Comparison of ENCODE assay signal across 8 mouse cellular contexts in the genomic region with DNA sequence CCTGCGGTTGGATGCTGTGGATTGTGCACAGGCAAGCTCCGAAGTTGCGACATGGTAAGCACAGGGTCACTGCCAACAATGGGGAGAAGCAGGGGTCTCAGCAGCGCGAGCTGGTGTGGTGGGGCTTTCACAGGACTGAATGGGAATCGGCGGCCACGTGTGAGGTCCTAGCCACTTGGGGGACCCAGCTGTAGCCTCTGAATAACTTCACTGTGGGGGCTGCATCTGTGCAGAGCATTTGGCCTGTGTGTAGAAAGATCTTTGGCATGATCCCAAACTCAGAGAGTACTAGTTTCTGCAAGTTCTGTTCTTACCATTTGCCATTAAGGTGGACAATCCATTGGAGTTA. TPM values are rescaled to one million over a fixed set of nuclear protein-coding genes. Genes with fewer than 3 reads are reported as not detected.
DNase-seq lines count a peak whose midpoint lies in the region; ATAC-seq and TF ChIP-seq lines count a peak whose summit lies in the region.
"Not testable (repeated sequence)": the region's sequence is repeated elsewhere in the genome, so short reads cannot be mapped to it uniquely, and the experiment has no call there.

No protein-coding gene starts in this region.

- DNase-seq in MEL (ENCODE audit: low read depth, low spot score); heart, adult 2 months; limb, embryonic 10.5 days (ENCODE audit: low spot score); lung, adult 2 months: not testable (repeated sequence)
- DNase-seq in midbrain, postnatal 0 days (ENCODE audit: low spot score): peak; percentile 3

- peak; percentile 79; the same call in 1 of the 2 replicates for ATAC-seq in hindbrain, embryonic 15.5 days (ENCODE audit: low FRiP score, low read depth)
- peak; percentile 77 for ATAC-seq in midbrain, postnatal 0 days (ENCODE audit: low FRiP score)

- peaks cover 10 to 11% of the 10 kb centered on the region in 2 experiments for H3K36me3 ChIP-seq in MEL (ENCODE audit: control insufficient read depth in 1 of 2, insufficient read depth in 2 of 2, low read length in 2 of 2)
- not testable (repeated sequence) for H3K36me3 ChIP-seq in heart, adult 2 months (ENCODE audit: control insufficient read depth, insufficient read depth, low read length); hindbrain, embryonic 15.5 days; midbrain, postnatal 0 days (ENCODE audit: insufficient read depth, low read length); testis, adult 2 months (ENCODE audit: control insufficient read depth, insufficient read depth, low read length)
- peaks cover 24% of the 10 kb centered on the region for H3K36me3 ChIP-seq in limb, embryonic 10.5 days

- H3K27me3 ChIP-seq in MEL (ENCODE audit: control insufficient read depth in 1 of 2, insufficient read depth in 2 of 2, low read length in 2 of 2); heart, adult 2 months (ENCODE audit: control insufficient read depth, insufficient read depth, low read length); hindbrain, embryonic 15.5 days; limb, embryonic 10.5 days (ENCODE audit: low read depth, poor library complexity, severe bottlenecking); midbrain, postnatal 0 days (ENCODE audit: insufficient read depth, low read length); testis, adult 2 months (ENCODE audit: control insufficient read depth, insufficient read depth, low read length): not testable (repeated sequence)

- peak overlapping the region; percentile 67 to 85 for H3K4me3 ChIP-seq in MEL (ENCODE audit: control insufficient read depth in 1 of 2, insufficient read depth in 1 of 2, low read depth in 2 of 2, low read length in 2 of 2)
- H3K4me3 ChIP-seq in embryonic fibroblast, embryonic 13.5 days (ENCODE audit: insufficient read depth, low read length): peak overlapping the region; percentile 86
- peak overlapping the region; percentile 57 for H3K4me3 ChIP-seq in heart, adult 2 months
- H3K4me3 ChIP-seq in hindbrain, embryonic 15.5 days: peak overlapping the region; percentile 53
- H3K4me3 ChIP-seq in limb, embryonic 10.5 days: peak overlapping the region; percentile 61
- H3K4me3 ChIP-seq in lung, adult 2 months (replicated peaks; ENCODE audit: extremely low read depth, low read depth, low read length): peak overlapping the region; percentile 78
- peak overlapping the region; percentile 55 for H3K4me3 ChIP-seq in midbrain, postnatal 0 days (ENCODE audit: low read depth, low read length)
- peak overlapping the region; percentile 86 for H3K4me3 ChIP-seq in testis, adult 2 months (ENCODE audit: control insufficient read depth, low read depth, low read length)

- not testable (repeated sequence) for TF ChIP-seq CTCF in MEL (IDR thresholded peaks at IDR 0.05 in 2 of 3, conservative IDR thresholded peaks at IDR 0.05 in 1 of 3; ENCODE audit: control insufficient read depth in 1 of 3, insufficient read depth in 1 of 3, low read depth in 2 of 3, low read length in 3 of 3, poor library complexity in 1 of 3, severe bottlenecking in 1 of 3); embryonic fibroblast, embryonic 13.5 days (IDR thresholded peaks at IDR 0.05; ENCODE audit: borderline replicate concordance, insufficient read depth, low read length); heart, adult 2 months (IDR thresholded peaks at IDR 0.05); lung, adult 2 months (IDR thresholded peaks at IDR 0.05; ENCODE audit: insufficient read depth, low read length); midbrain, postnatal 0 days (IDR thresholded peaks at IDR 0.05); testis, adult 2 months (IDR thresholded peaks at IDR 0.05; ENCODE audit: control insufficient read depth, insufficient read depth, insufficient replicate concordance, low read depth, low read length)

- intact Hi-C loops in heart, adult 2 months (cut with DNase I): loop anchor here (1.0 to 5.0 kb wide), 2 partner anchors 35 to 145 kb away; partner anchors contain the start of genes C2cd2, Prdm15 and Zbtb21

- peak overlapping the region; percentile 76 for H3K4me2 ChIP-seq in hindbrain, embryonic 15.5 days
- H3K4me2 ChIP-seq in midbrain, postnatal 0 days (ENCODE audit: low read depth, low read length, poor library complexity, severe bottlenecking): peak overlapping the region; percentile 70

- peaks cover 33% of the 10 kb centered on the region for H3K79me2 ChIP-seq in MEL (ENCODE audit: control insufficient read depth, insufficient read depth, low read length, poor library complexity)
- H3K79me2 ChIP-seq in heart, adult 2 months (replicated peaks; ENCODE audit: control insufficient read depth, insufficient read depth, low read length): not testable (repeated sequence)

- TF ChIP-seq EP300 in MEL (IDR thresholded peaks at IDR 0.05; ENCODE audit: low read depth in 1 of 2, low read length in 2 of 2); heart, adult 2 months (IDR thresholded peaks at IDR 0.05; ENCODE audit: insufficient read depth, low read depth, low read length): not testable (repeated sequence)

- H3K9me3 ChIP-seq in MEL (replicated peaks; ENCODE audit: insufficient read depth, low read length); hindbrain, embryonic 15.5 days; limb, embryonic 10.5 days (replicated peaks); midbrain, postnatal 0 days (ENCODE audit: low read length): not testable (repeated sequence)

- WGBS in heart, adult 2 months: 0% methylated on average over 8 of the region's 8 CpGs
- WGBS in hindbrain, embryonic 15.5 days: under 1% methylated on average over 8 of the region's 8 CpGs
- 0% methylated on average over 8 of the region's 8 CpGs for WGBS in limb, embryonic 10.5 days
- under 1% methylated on average over 8 of the region's 8 CpGs for WGBS in lung, adult 2 months
- 0% methylated on average over 8 of the region's 8 CpGs for WGBS in midbrain, postnatal 0 days

- peak overlapping the region; percentile 56 for H3K27ac ChIP-seq in MEL (ENCODE audit: control insufficient read depth, low read depth, low read length)
- not testable (repeated sequence) for H3K27ac ChIP-seq in embryonic fibroblast, embryonic 13.5 days (ENCODE audit: insufficient read depth, low read length); hindbrain, embryonic 15.5 days (replicated peaks); midbrain, postnatal 0 days (ENCODE audit: low read depth, low read length)
- H3K27ac ChIP-seq in heart, adult 2 months: peak overlapping the region; percentile 94
- H3K27ac ChIP-seq in limb, embryonic 10.5 days: peak overlapping the region; percentile 79
- H3K27ac ChIP-seq in testis, adult 2 months (ENCODE audit: control insufficient read depth, insufficient read depth, low read depth, low read length): 0 out of 2 replicates have a peak overlapping the region, but pooled peaks have one; percentile 36

- H3K9ac ChIP-seq in MEL (ENCODE audit: control insufficient read depth, low read depth, low read length, poor library complexity, severe bottlenecking): peak overlapping the region; percentile 78
- H3K9ac ChIP-seq in heart, adult 2 months (ENCODE audit: low read depth, low read length): peak overlapping the region; percentile 41
- H3K9ac ChIP-seq in hindbrain, embryonic 15.5 days: peak overlapping the region; percentile 49
- peak overlapping the region; percentile 50; the same call in 1 of the 2 replicates for H3K9ac ChIP-seq in midbrain, postnatal 0 days (replicated peaks; ENCODE audit: low read length, poor library complexity, severe bottlenecking)

- H3K4me1 ChIP-seq in MEL (ENCODE audit: control insufficient read depth in 1 of 2, insufficient read depth in 2 of 2, low read length in 2 of 2); embryonic fibroblast, embryonic 13.5 days (ENCODE audit: control insufficient read depth, insufficient read depth, low read length); heart, adult 2 months (ENCODE audit: control insufficient read depth, insufficient read depth, low read length); lung, adult 2 months (ENCODE audit: control insufficient read depth, insufficient read depth, low read length); midbrain, postnatal 0 days (ENCODE audit: insufficient read depth, low read length); testis, adult 2 months (ENCODE audit: control insufficient read depth, insufficient read depth, low read length): not testable (repeated sequence)
- peaks cover 14% of the 10 kb centered on the region for H3K4me1 ChIP-seq in hindbrain, embryonic 15.5 days (replicated peaks)
- peaks cover 13% of the 10 kb centered on the region; the same call in 1 of the 2 replicates for H3K4me1 ChIP-seq in limb, embryonic 10.5 days

- not testable (repeated sequence) for TF ChIP-seq POLR2A in MEL (IDR thresholded peaks at IDR 0.05; ENCODE audit: control insufficient read depth in 1 of 2, insufficient read depth in 1 of 2, low read depth in 1 of 2, low read length in 2 of 2, poor library complexity in 1 of 2); embryonic fibroblast, embryonic 13.5 days (IDR thresholded peaks at IDR 0.05; ENCODE audit: low read depth, low read length); heart, adult 2 months (IDR thresholded peaks at IDR 0.05; ENCODE audit: insufficient read depth, low read depth, low read length); lung, adult 2 months (IDR thresholded peaks at IDR 0.05; ENCODE audit: borderline replicate concordance, extremely low read depth, low read depth, low read length); testis, adult 2 months (IDR thresholded peaks at IDR 0.05; ENCODE audit: control insufficient read depth, low read depth, low read length)

- TF ChIP-seq RAD21 in MEL (IDR thresholded peaks at IDR 0.05; ENCODE audit: low read depth, low read length): not testable (repeated sequence)

RNA-seq across cellular contexts. Expression of gene B230307C23Rik, which starts 0.2 kb away (rescaled TPM):
- total RNA-seq in MEL (2012; rRNA removed): 37.9 and 54.8 TPM in 2 replicates
- polyA plus RNA-seq in MEL (2012; ENCODE audit: insufficient read depth in 1 of 2, insufficient read length in 2 of 2, low read depth in 1 of 2, low replicate concordance in 2 of 2, missing spikeins in 1 of 2): 10 to 100 TPM in 1 of 2 experiments, not detected in 1; 27.4 TPM
- 13.8 and 25.3 TPM in 2 replicates for polyA plus RNA-seq in embryonic fibroblast, embryonic 13.5 days (2011; ENCODE audit: insufficient read length, low read depth, missing spikeins)
- 1 to 10 TPM; 3.7 to 4.7 TPM for total RNA-seq in heart, adult 2 months (2021)
- 3.1 and 6.4 TPM in 2 replicates for polyA plus RNA-seq in heart, adult 2 months (2012; rRNA removed)
- 17.8 and 21.2 TPM in 2 replicates for polyA plus RNA-seq in hindbrain, embryonic 15.5 days (2015; fragmentation: Nextera tagmentation; extraction: Ambion mirVana)
- 20.0 and 23.3 TPM in 2 replicates for polyA plus RNA-seq in limb, embryonic 10.5 days (2016; fragmentation: Nextera tagmentation; extraction: Ambion mirVana)
- polyA plus RNA-seq in lung, adult 2 months (2012; rRNA removed): 3.1 and 4.9 TPM in 2 replicates
- total RNA-seq in midbrain, postnatal 0 days (2014; rRNA removed): 8.4 and 14.8 TPM in 2 replicates
- polyA plus RNA-seq in midbrain, postnatal 0 days (2015; fragmentation: Nextera tagmentation; extraction: Ambion mirVana): 15.7 and 17.3 TPM in 2 replicates
- polyA plus RNA-seq in testis, adult 2 months (2012; rRNA removed): 2.3 and 6.2 TPM in 2 replicates

RNA-seq across cellular contexts. Expression of gene Zbtb21, which starts 34.9 kb away (rescaled TPM):
- total RNA-seq in MEL (2012; rRNA removed): 7.3 and 9.4 TPM in 2 replicates
- polyA plus RNA-seq in MEL (2012; ENCODE audit: insufficient read depth in 1 of 2, insufficient read length in 2 of 2, low read depth in 1 of 2, low replicate concordance in 2 of 2, missing spikeins in 1 of 2): 1 to 10 TPM in 1 of 2 experiments, not detected in 1; 9.6 TPM
- 18.4 and 20.4 TPM in 2 replicates for polyA plus RNA-seq in embryonic fibroblast, embryonic 13.5 days (2011; ENCODE audit: insufficient read length, low read depth, missing spikeins)
- 10 to 100 TPM; 10.4 to 12.3 TPM for total RNA-seq in heart, adult 2 months (2021)
- 7.6 and 11.9 TPM in 2 replicates for polyA plus RNA-seq in heart, adult 2 months (2012; rRNA removed)
- 10.0 and 12.7 TPM in 2 replicates for polyA plus RNA-seq in hindbrain, embryonic 15.5 days (2015; fragmentation: Nextera tagmentation; extraction: Ambion mirVana)
- polyA plus RNA-seq in limb, embryonic 10.5 days (2016; fragmentation: Nextera tagmentation; extraction: Ambion mirVana): 14.4 TPM in 2 replicates
- 15.2 and 18.3 TPM in 2 replicates for polyA plus RNA-seq in lung, adult 2 months (2012; rRNA removed)
- total RNA-seq in midbrain, postnatal 0 days (2014; rRNA removed): 30.5 and 40.9 TPM in 2 replicates
- polyA plus RNA-seq in midbrain, postnatal 0 days (2015; fragmentation: Nextera tagmentation; extraction: Ambion mirVana): 9.4 and 9.5 TPM in 2 replicates
- 11.3 and 11.4 TPM in 2 replicates for polyA plus RNA-seq in testis, adult 2 months (2012; rRNA removed)

RNA-seq across cellular contexts. Expression of gene C2cd2, which starts 35.0 kb away (rescaled TPM):
- total RNA-seq in MEL (2012; rRNA removed): 8.9 and 12.4 TPM in 2 replicates
- 10 to 100 TPM in 1 of 2 experiments, not detected in 1; 20.7 TPM for polyA plus RNA-seq in MEL (2012; ENCODE audit: insufficient read depth in 1 of 2, insufficient read length in 2 of 2, low read depth in 1 of 2, low replicate concordance in 2 of 2, missing spikeins in 1 of 2)
- polyA plus RNA-seq in embryonic fibroblast, embryonic 13.5 days (2011; ENCODE audit: insufficient read length, low read depth, missing spikeins): 18.7 and 30.3 TPM in 2 replicates
- total RNA-seq in heart, adult 2 months (2021): 10 to 100 TPM; 19.7 to 26.6 TPM
- 8.0 and 8.2 TPM in 2 replicates for polyA plus RNA-seq in heart, adult 2 months (2012; rRNA removed)
- 16.7 and 19.6 TPM in 2 replicates for polyA plus RNA-seq in hindbrain, embryonic 15.5 days (2015; fragmentation: Nextera tagmentation; extraction: Ambion mirVana)
- polyA plus RNA-seq in limb, embryonic 10.5 days (2016; fragmentation: Nextera tagmentation; extraction: Ambion mirVana): 12.3 and 14.8 TPM in 2 replicates
- 32.7 and 47.3 TPM in 2 replicates for polyA plus RNA-seq in lung, adult 2 months (2012; rRNA removed)
- total RNA-seq in midbrain, postnatal 0 days (2014; rRNA removed): 22.4 and 27.0 TPM in 2 replicates
- polyA plus RNA-seq in midbrain, postnatal 0 days (2015; fragmentation: Nextera tagmentation; extraction: Ambion mirVana): 12.1 and 13.2 TPM in 2 replicates
- polyA plus RNA-seq in testis, adult 2 months (2012; rRNA removed): 11.4 and 12.3 TPM in 2 replicates
